8 mouse cellular contexts compared by ENCODE assay signal in the genomic region with DNA sequence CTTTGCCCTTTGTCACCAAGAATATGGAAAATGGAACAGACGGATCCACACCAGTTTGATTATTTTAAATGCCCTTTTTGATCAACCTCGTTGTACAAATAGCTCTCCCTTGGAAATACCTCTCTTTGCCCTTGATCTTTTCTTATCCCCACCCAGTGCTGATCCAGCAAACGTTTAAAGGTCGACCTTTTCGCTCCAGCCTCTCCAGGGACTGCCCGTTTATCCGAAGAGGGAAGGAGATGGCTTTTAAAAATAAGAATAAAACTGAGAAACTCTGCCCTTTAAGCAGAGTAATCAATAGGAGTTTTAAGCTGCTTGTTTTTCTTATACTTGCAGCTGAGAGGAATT. TPM values are rescaled to one million over a fixed set of nuclear protein-coding genes. Genes with fewer than 3 reads are reported as not detected.
DNase-seq lines count a peak whose midpoint lies in the region; ATAC-seq and TF ChIP-seq lines count a peak whose summit lies in the region.

No protein-coding gene starts in this region.

- 2% methylated on average over 7 of the region's 7 CpGs for WGBS in kidney, embryonic 14.5 days
- 2% methylated on average over 7 of the region's 7 CpGs for WGBS in hindbrain, postnatal 0 days
- WGBS in midbrain, embryonic 14.5 days, result under 1% methylated on average over 7 of the region's 7 CpGs

- H3K36me3 ChIP-seq in kidney, embryonic 14.5 days (ENCODE audit: control insufficient read depth, insufficient read depth, low read length), result peaks cover 13% of the 10 kb centered on the region
- peaks cover 9% of the 10 kb centered on the region for H3K36me3 ChIP-seq in hindbrain, postnatal 0 days (ENCODE audit: insufficient read depth, low read length)
- H3K36me3 ChIP-seq in midbrain, embryonic 14.5 days (ENCODE audit: control insufficient read depth, insufficient read depth, low read length), result peaks cover 17% of the 10 kb centered on the region

- no peaks in the 10 kb centered on the region for H3K9me3 ChIP-seq in kidney, embryonic 14.5 days (ENCODE audit: control insufficient read depth, low read length)
- no peaks in the 10 kb centered on the region for H3K9me3 ChIP-seq in hindbrain, postnatal 0 days (ENCODE audit: low read length)
- H3K9me3 ChIP-seq in midbrain, embryonic 14.5 days (ENCODE audit: control insufficient read depth, low read length), result no peaks in the 10 kb centered on the region

- no peak for TF ChIP-seq CTCF in cortical plate, adult 2 months (IDR thresholded peaks at IDR 0.05; ENCODE audit: extremely low read depth, insufficient read depth, low read length)
- no peak for TF ChIP-seq CTCF in hindbrain, postnatal 0 days (IDR thresholded peaks at IDR 0.05; ENCODE audit: low read depth)

- H3K9ac ChIP-seq in kidney, embryonic 14.5 days (ENCODE audit: low read depth, low read length), result peak overlapping the region; percentile 94
- peak overlapping the region; percentile 100 for H3K9ac ChIP-seq in hindbrain, postnatal 0 days (replicated peaks; ENCODE audit: low read length)
- H3K9ac ChIP-seq in midbrain, embryonic 14.5 days (replicated peaks; ENCODE audit: low read length), result peak overlapping the region; percentile 98

- no peaks in the 10 kb centered on the region for H3K27me3 ChIP-seq in kidney, embryonic 14.5 days (ENCODE audit: control insufficient read depth, insufficient read depth, low read length)
- no peaks in the 10 kb centered on the region for H3K27me3 ChIP-seq in hindbrain, postnatal 0 days (ENCODE audit: insufficient read depth, low read length)
- no peaks in the 10 kb centered on the region for H3K27me3 ChIP-seq in midbrain, embryonic 14.5 days (ENCODE audit: control insufficient read depth, insufficient read depth, low read length)

- H3K4me2 ChIP-seq in kidney, embryonic 14.5 days (replicated peaks; ENCODE audit: low read depth, low read length), result peak overlapping the region; percentile 45
- H3K4me2 ChIP-seq in hindbrain, postnatal 0 days (ENCODE audit: low read depth, low read length), result peak overlapping the region; percentile 67
- H3K4me2 ChIP-seq in midbrain, embryonic 14.5 days (ENCODE audit: low read length), result peak overlapping the region; percentile 63

- no peak for DNase-seq in kidney, postnatal 4 days
- no peak for DNase-seq in hindbrain, postnatal 0 days (ENCODE audit: low spot score)
- DNase-seq in midbrain, embryonic 14.5 days, result no peak
- no peak for DNase-seq in ovary, postnatal 14 days (ENCODE audit: low spot score)
- no peak for DNase-seq in thymus, postnatal 4 days
- no peak for DNase-seq in urinary bladder, postnatal 36 days (ENCODE audit: low spot score in 2 of 2)

- peak overlapping the region; percentile 98; the same call in 1 of the 2 replicates for H3K27ac ChIP-seq in kidney, embryonic 14.5 days (ENCODE audit: low read depth, low read length)
- peak overlapping the region; percentile 13 for H3K27ac ChIP-seq in cortical plate, adult 2 months (ENCODE audit: insufficient read depth, low read length)
- peak overlapping the region; percentile 99 for H3K27ac ChIP-seq in hindbrain, postnatal 0 days
- H3K27ac ChIP-seq in midbrain, embryonic 14.5 days (replicated peaks; ENCODE audit: low read depth, low read length), result peak overlapping the region; percentile 97

- peaks cover 5% of the 10 kb centered on the region; the same call in 1 of the 2 replicates for H3K4me1 ChIP-seq in kidney, embryonic 14.5 days (ENCODE audit: control insufficient read depth, insufficient read depth, low read length)
- H3K4me1 ChIP-seq in cortical plate, adult 2 months (ENCODE audit: control insufficient read depth, insufficient read depth, low read length), result peaks cover 8% of the 10 kb centered on the region
- peaks cover 12% of the 10 kb centered on the region; the same call in 1 of the 2 replicates for H3K4me1 ChIP-seq in hindbrain, postnatal 0 days (ENCODE audit: insufficient read depth, low read length)
- H3K4me1 ChIP-seq in midbrain, embryonic 14.5 days (ENCODE audit: control insufficient read depth, insufficient read depth, low read length), result peaks cover 25% of the 10 kb centered on the region

- no peak for TF ChIP-seq POLR2A in cortical plate, adult 2 months (IDR thresholded peaks at IDR 0.05; ENCODE audit: extremely low read depth, insufficient read depth, low read length)

- ATAC-seq in kidney, embryonic 14.5 days (ENCODE audit: low FRiP score, low TSS enrichment), result no peak
- ATAC-seq in hindbrain, postnatal 0 days, result no peak
- ATAC-seq in midbrain, embryonic 14.5 days (ENCODE audit: low FRiP score, low TSS enrichment), result no peak

- H3K4me3 ChIP-seq in kidney, embryonic 14.5 days (ENCODE audit: low read length), result peak overlapping the region; percentile 94
- peak overlapping the region; percentile 51 for H3K4me3 ChIP-seq in cortical plate, adult 2 months (ENCODE audit: insufficient read depth, low read length)
- H3K4me3 ChIP-seq in hindbrain, postnatal 0 days (ENCODE audit: low read length), result peak overlapping the region; percentile 100
- peak overlapping the region; percentile 100 for H3K4me3 ChIP-seq in midbrain, embryonic 14.5 days (replicated peaks; ENCODE audit: low read depth, low read length)

RNA-seq across cellular contexts. Expression of a gene that starts 1.2 kb away (rescaled TPM):
- 27.2 and 36.6 TPM in 2 replicates for polyA plus RNA-seq in kidney, embryonic 14.5 days (2014; fragmentation: Nextera tagmentation; extraction: Ambion mirVana)
- 31.6 and 33.8 TPM in 2 replicates for polyA plus RNA-seq in cortical plate, adult 2 months (2012; rRNA removed)
- total RNA-seq in hindbrain, postnatal 0 days (2014; rRNA removed), result 13.2 and 20.1 TPM in 2 replicates
- 33.9 and 34.8 TPM in 2 replicates for polyA plus RNA-seq in hindbrain, postnatal 0 days (2015; fragmentation: Nextera tagmentation; extraction: Ambion mirVana)
- polyA plus RNA-seq in midbrain, embryonic 14.5 days (2014; fragmentation: Nextera tagmentation; extraction: Ambion mirVana), result 29.5 and 34.7 TPM in 2 replicates

RNA-seq across cellular contexts. Expression of a gene that starts 33.3 kb away (rescaled TPM):
- polyA plus RNA-seq in kidney, embryonic 14.5 days (2014; fragmentation: Nextera tagmentation; extraction: Ambion mirVana), result 0.79 and 1.2 TPM in 2 replicates
- polyA plus RNA-seq in cortical plate, adult 2 months (2012; rRNA removed), result 1.1 and 1.3 TPM in 2 replicates
- 7.0 and 10.1 TPM in 2 replicates for total RNA-seq in hindbrain, postnatal 0 days (2014; rRNA removed)
- 10.4 and 10.5 TPM in 2 replicates for polyA plus RNA-seq in hindbrain, postnatal 0 days (2015; fragmentation: Nextera tagmentation; extraction: Ambion mirVana)
- polyA plus RNA-seq in midbrain, embryonic 14.5 days (2014; fragmentation: Nextera tagmentation; extraction: Ambion mirVana), result 0.47 and 2.0 TPM in 2 replicates

Comparison
In these comparisons a context has a peak if more than half of its experiments do, and no peak if none do; other contexts are left out.
1. H3K27ac ChIP-seq: peak in every context shown above with its lines; median percentile 99 in hindbrain, postnatal 0 days; 98 in kidney, embryonic 14.5 days; 97 in midbrain, embryonic 14.5 days; 13 in cortical plate, adult 2 months.